In the genomic region with DNA sequence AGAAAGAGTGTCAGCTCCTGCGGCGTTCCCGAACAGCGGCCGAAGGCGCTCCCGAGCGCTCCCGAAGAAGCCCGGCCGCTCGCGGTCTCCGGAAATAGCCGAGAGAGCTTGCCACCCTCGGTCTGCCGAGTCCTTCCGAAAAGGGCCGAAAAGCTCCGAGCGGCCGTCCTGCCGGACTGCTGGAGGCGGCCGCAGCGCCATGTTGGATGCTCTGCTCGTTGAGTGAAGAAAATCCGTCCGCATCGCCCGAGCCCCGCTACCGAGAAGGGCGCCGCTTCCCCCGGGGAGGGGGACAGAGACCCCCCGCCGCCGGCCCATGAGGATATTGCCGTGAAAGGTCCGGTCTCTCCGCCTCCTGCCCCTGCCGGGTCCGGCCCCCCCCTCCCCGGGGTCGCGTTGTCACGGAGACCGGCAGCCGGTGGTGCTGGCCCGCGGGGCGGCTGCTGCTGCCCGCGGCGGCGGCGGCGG, we compare ENCODE assay signal across 8 mouse cellular contexts. TPM values are rescaled to one million over a fixed set of nuclear protein-coding genes. Genes with fewer than 3 reads are reported as not detected.
A peak's percentile ranks its signal among the peaks of the same experiment; 100 is the strongest.
DNase-seq lines count a peak whose midpoint lies in the region; ATAC-seq lines count a peak whose summit lies in the region.

No protein-coding gene starts in this region.

- peak overlapping the region; percentile 95 for H3K9ac ChIP-seq in hindbrain, embryonic 11.5 days (ENCODE audit: low read depth, low read length)

- H3K36me3 ChIP-seq in hindbrain, embryonic 11.5 days (ENCODE audit: control insufficient read depth, insufficient read depth, low read length) = peaks cover 3% of the 10 kb centered on the region; the same call in 1 of the 2 replicates

- no peaks in the 10 kb centered on the region for H3K27me3 ChIP-seq in hindbrain, embryonic 11.5 days (ENCODE audit: control insufficient read depth, insufficient read depth, low read length)

- no peaks in the 10 kb centered on the region for H3K9me3 ChIP-seq in hindbrain, embryonic 11.5 days (ENCODE audit: control insufficient read depth, low read length)

- H3K4me1 ChIP-seq in hindbrain, embryonic 11.5 days (replicated peaks; ENCODE audit: control insufficient read depth, insufficient read depth, low read length) = peaks cover 10% of the 10 kb centered on the region; the same call in 1 of the 2 replicates

- DNase-seq in MEL-GATA-1-ER (ENCODE audit: extremely low read depth, low read depth) = peak; percentile 75
- peak; percentile 99 for DNase-seq in cerebellum, adult 9-10 months
- peak; percentile 99 for DNase-seq in hindbrain, embryonic 11.5 days (ENCODE audit: low spot score)
- peak; percentile 100 for DNase-seq in layer of hippocampus, postnatal 10 days (ENCODE audit: low spot score in 2 of 2)
- peak; percentile 100 for DNase-seq in lung, postnatal 10 days
- peak; percentile 100 for DNase-seq in ovary, postnatal 36 days (ENCODE audit: low spot score)
- peak; percentile 100 for DNase-seq in thymus, postnatal 25 days

- peak overlapping the region; percentile 69 for H3K4me2 ChIP-seq in hindbrain, embryonic 11.5 days (replicated peaks; ENCODE audit: low read depth, low read length)

- ATAC-seq in frontal cortex, adult (ENCODE audit: low TSS enrichment) = peak; percentile 85
- ATAC-seq in hindbrain, embryonic 11.5 days (ENCODE audit: low FRiP score) = peak; percentile 95

- under 1% methylated on average over 38 of the region's 59 CpGs for WGBS in hindbrain, embryonic 11.5 days

- H3K27ac ChIP-seq in hindbrain, embryonic 11.5 days (ENCODE audit: low read depth, low read length) = peak overlapping the region; percentile 96

- H3K4me3 ChIP-seq in hindbrain, embryonic 11.5 days (ENCODE audit: low read depth, low read length) = peak overlapping the region; percentile 77

RNA-seq across cellular contexts. Expression of a gene that starts 0.5 kb away (rescaled TPM):
- polyA plus RNA-seq in hindbrain, embryonic 11.5 days (2014; fragmentation: Nextera tagmentation; extraction: Ambion mirVana) = 46.4 and 56.9 TPM in 2 replicates
- total RNA-seq in layer of hippocampus, postnatal 10 days (2021) = 100 to 1,000 TPM; 161 to 164 TPM

Comparison
In these comparisons a context has a peak if more than half of its experiments do, and no peak if none do; other contexts are left out.
1. Peak in every context shown above with its lines: DNase-seq, ATAC-seq, H3K4me3 ChIP-seq and H3K27ac ChIP-seq.